Mouse (Mus musculus) liver, postnatal 0 days (tissue): ENCODE data around the gene Gm11037. TPM values are rescaled to one million over a fixed set of nuclear protein-coding genes. Genes with fewer than 3 reads are reported as not detected.
A peak's percentile ranks its signal among the peaks of the same experiment; 100 is the strongest.
"Not testable (repeated sequence)": the region's sequence is repeated elsewhere in the genome, so short reads cannot be mapped to it uniquely, and the experiment has no call there.

Experiments used
- ATAC-seq: fragments of 200-750 bp; cut with Nextera tagmentation; 2 replicates; pipeline ENCODE4 v1.8.0; 2017; ENCODE audit warnings: mild to moderate bottlenecking, moderate library complexity
- DNase-seq: peaks from one replicate; pipeline ENCODE4 v3.0.0-alpha.2; 2016
- H3K27ac ChIP-seq: fragments of 300-500 bp; sonication (generic); 2 replicates; pipeline ENCODE4 v1.5.1; 2014; ENCODE audit warnings: antibody characterized with exemption, moderate library complexity, mild to moderate bottlenecking, low read depth
- H3K27me3 ChIP-seq: fragments of 300-500 bp; sonication (generic); 2 replicates; pipeline ENCODE4 v1.6.1; 2014; ENCODE audit warnings: low read length, control low read depth, mixed read lengths; ENCODE audit not compliant: insufficient read depth
- H3K36me3 ChIP-seq: fragments of 300-500 bp; sonication (generic); replicated peaks from 2 replicates; pipeline ENCODE4 v1.6.1; 2014; ENCODE audit warnings: mild to moderate bottlenecking, control low read depth, low read length, moderate library complexity, mixed read lengths; ENCODE audit not compliant: insufficient read depth
- H3K4me1 ChIP-seq: fragments of 300-500 bp; sonication (generic); 2 replicates; pipeline ENCODE4 v1.6.1; 2014; ENCODE audit warnings: antibody characterized with exemption, mild to moderate bottlenecking, control low read depth; ENCODE audit not compliant: insufficient read depth
- H3K4me2 ChIP-seq: fragments of 300-500 bp; sonication (generic); 2 replicates; pipeline ENCODE4 v1.6.1; 2014; ENCODE audit warnings: low read depth, mild to moderate bottlenecking, low read length, moderate library complexity, mixed read lengths
- H3K4me3 ChIP-seq: fragments of 300-500 bp; sonication (generic); 2 replicates; pipeline ENCODE4 v1.5.1; 2014; ENCODE audit warnings: low read depth, low read length
- H3K9ac ChIP-seq: fragments of 300-500 bp; sonication (generic); replicated peaks from 2 replicates; pipeline ENCODE4 v1.6.1; 2014; ENCODE audit warnings: mild to moderate bottlenecking, moderate library complexity
- H3K9me3 ChIP-seq: fragments of 300-500 bp; sonication (generic); 2 replicates; pipeline ENCODE4 v1.6.1; 2016; ENCODE audit warnings: mild to moderate bottlenecking, control low read depth, low read length, mixed read lengths
- CTCF ChIP-seq: sonication (generic); IDR thresholded peaks from 2 replicates; pipeline ENCODE4 v1.5.1; 2016; ENCODE audit warnings: antibody characterized with exemption, low read depth
- EP300 ChIP-seq: IDR thresholded peaks from 2 replicates; pipeline ENCODE4 v1.6.1; 2016; ENCODE audit warnings: antibody characterized with exemption, low read depth, mild to moderate bottlenecking
- WGBS: fragments of 180-500 bp; shearing (Covaris S2); extraction: QIAGEN DNeasy Blood & Tissue Kit; methylation state at CpG from one replicate; pipeline ENCODE4 v1.1.7; 2014; ENCODE audit not compliant: insufficient replicate concordance; 5-methylcytosine and 5-hydroxymethylcytosine counted together
- polyA plus RNA-seq: library from polyadenylated mRNA; unstranded; fragments of >200 nt; fragmentation: Nextera tagmentation; extraction: Ambion mirVana; gene quantifications from 2 replicates; pipeline ENCODE4 v1.2.1, GENCODE M21; 2015

The Gm11037 gene
- polyA plus RNA-seq, 1 experiment from 2014 or later, result not detected

- H3K4me1 ChIP-seq, result peaks cover 26% of the 10 kb centered on the region
- H3K36me3 ChIP-seq, result no peaks in the 10 kb centered on the region
- H3K27me3 ChIP-seq, result no peaks in the 10 kb centered on the region
- H3K4me3 ChIP-seq, result no peak overlapping the region
- no peak overlapping the region for H3K9ac ChIP-seq
- TF ChIP-seq CTCF (no peak), EP300 (no peak)
- no peak overlapping the region for H3K27ac ChIP-seq
- H3K4me2 ChIP-seq, result no peak overlapping the region
- ATAC-seq (no peak), DNase-seq (no peak)
- no peaks in the 10 kb centered on the region for H3K9me3 ChIP-seq
- WGBS, result 83% methylated on average over 5 of the region's 5 CpGs
Observed at GRCm38 (mm10) chr2:131093577-131093976, 39.7 kb upstream of the Gm11037 start.

GRCm38 (mm10) chr2:131094823-131095222 lies 38.5 kb upstream of the Gm11037 start:
- peaks cover 21% of the 10 kb centered on the region for H3K4me1 ChIP-seq
- 0% methylated on average over 1 of the region's 1 CpGs for WGBS
- H3K27me3 ChIP-seq, result no peaks in the 10 kb centered on the region
- no peak overlapping the region for H3K27ac ChIP-seq
- ATAC-seq (peak; percentile 40; the same call in 1 of the 2 replicates), DNase-seq (peak; percentile 86)
- no peak overlapping the region for H3K9ac ChIP-seq
- TF ChIP-seq CTCF, result peak; percentile 97
- TF ChIP-seq EP300, result no peak
- no peak overlapping the region for H3K4me3 ChIP-seq
- H3K4me2 ChIP-seq, result no peak overlapping the region
- no peaks in the 10 kb centered on the region for H3K9me3 ChIP-seq
- no peaks in the 10 kb centered on the region for H3K36me3 ChIP-seq

- peak; percentile 91 for ATAC-seq
- Histone ChIP-seq H3K4me3 (0 out of 2 replicates have a peak overlapping the region, but pooled peaks have one; percentile 2), H3K9ac (peak overlapping the region; percentile 44; the same call in 1 of the 2 replicates), H3K4me1 (peaks cover 16% of the 10 kb centered on the region), H3K9me3 (no peaks in the 10 kb centered on the region), H3K27ac (peak overlapping the region; percentile 91), H3K36me3 (no peaks in the 10 kb centered on the region), H3K4me2 (peak overlapping the region; percentile 59), H3K27me3 (no peaks in the 10 kb centered on the region)
- 16% methylated on average over 9 of the region's 9 CpGs for WGBS
- TF ChIP-seq EP300, result peak; percentile 65; the same call in 1 of the 2 replicates
- no peak for TF ChIP-seq CTCF
- DNase-seq, result peak; percentile 64
Observed at GRCm38 (mm10) chr2:131096101-131096795, 37.0 kb upstream of the Gm11037 start.

- Histone ChIP-seq H3K27me3 (no peaks in the 10 kb centered on the region), H3K4me1 (peaks cover 16% of the 10 kb centered on the region), H3K9me3 (no peaks in the 10 kb centered on the region), H3K27ac (no peak overlapping the region), H3K4me3 (no peak overlapping the region), H3K9ac (no peak overlapping the region), H3K4me2 (no peak overlapping the region), H3K36me3 (no peaks in the 10 kb centered on the region)
- ATAC-seq, result no peak
- no peak for TF ChIP-seq CTCF
- TF ChIP-seq EP300, result no peak
- DNase-seq, result no peak
- WGBS, result 69% methylated on average over 4 of the region's 4 CpGs
Observed at GRCm38 (mm10) chr2:131097087-131097486, 36.2 kb upstream of the Gm11037 start.

GRCm38 (mm10) chr2:131101530-131101929 lies 31.8 kb upstream of the Gm11037 start:
- TF ChIP-seq CTCF, result no peak
- no peak for TF ChIP-seq EP300
- H3K27me3 ChIP-seq, result no peaks in the 10 kb centered on the region
- 61% methylated on average over 3 of the region's 3 CpGs for WGBS
- ATAC-seq (no peak), DNase-seq (no peak)
- no peak overlapping the region for H3K27ac ChIP-seq
- H3K36me3 ChIP-seq, result no peaks in the 10 kb centered on the region
- peaks cover 2% of the 10 kb centered on the region for H3K4me1 ChIP-seq
- no peak overlapping the region for H3K4me2 ChIP-seq
- no peak overlapping the region for H3K4me3 ChIP-seq
- H3K9ac ChIP-seq, result no peak overlapping the region
- no peaks in the 10 kb centered on the region for H3K9me3 ChIP-seq

- Histone ChIP-seq H3K4me3 (no peak overlapping the region), H3K4me1 (no peaks in the 10 kb centered on the region), H3K36me3 (no peaks in the 10 kb centered on the region), H3K9me3 (no peaks in the 10 kb centered on the region), H3K4me2 (no peak overlapping the region), H3K27me3 (no peaks in the 10 kb centered on the region), H3K27ac (no peak overlapping the region), H3K9ac (no peak overlapping the region)
- no peak for ATAC-seq
- DNase-seq, result no peak
- no peak for TF ChIP-seq EP300
- TF ChIP-seq CTCF, result no peak
- 84% methylated on average over 4 of the region's 4 CpGs for WGBS
Observed at GRCm38 (mm10) chr2:131104021-131104420, 29.3 kb upstream of the Gm11037 start.

GRCm38 (mm10) chr2:131105061-131105460 lies 28.2 kb upstream of the Gm11037 start:
- H3K36me3 ChIP-seq, H3K4me1 ChIP-seq, ATAC-seq, DNase-seq, H3K4me2 ChIP-seq, H3K9me3 ChIP-seq, H3K27me3 ChIP-seq, H3K4me3 ChIP-seq, H3K27ac ChIP-seq, H3K9ac ChIP-seq: not testable (repeated sequence)
- WGBS, result 75% methylated on average over 4 of the region's 4 CpGs
